Mouse (Mus musculus): Measurements from ENCODE around the gene Tspear. TPM values are rescaled to one million over a fixed set of nuclear protein-coding genes. Genes with fewer than 3 reads are reported as not detected.
"Not testable (repeated sequence)": the region's sequence is repeated elsewhere in the genome, so short reads cannot be mapped to it uniquely, and the experiment has no call there.

Gene Tspear
- total RNA-seq, 2 experiments from 2014 or later, result 0.16 to 0.23 TPM

DNA sequence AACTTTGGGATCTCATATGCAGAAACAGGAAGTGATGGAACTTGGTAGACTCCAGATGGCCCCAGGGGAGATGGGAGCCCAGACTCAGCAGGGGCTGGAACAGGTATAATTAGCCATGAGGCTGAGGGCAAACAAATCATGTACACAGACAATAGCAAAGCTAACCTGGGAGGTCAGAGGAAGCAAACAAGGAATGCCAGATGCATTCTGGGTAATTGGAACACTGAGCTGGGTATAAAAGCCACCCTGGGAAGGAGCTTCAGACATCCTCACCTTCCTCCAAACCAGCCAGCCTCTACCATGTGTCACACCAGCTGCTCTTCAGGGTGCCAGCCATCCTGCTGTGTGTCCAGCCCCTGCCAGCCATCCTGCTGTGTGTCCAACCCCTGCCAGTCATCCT is 24.8 kb downstream of the Tspear start, which contains the start of gene Gm10024:
TSS of gene Gm10024 (plus strand) at position 301 of the 400 bp plus-strand sequence.
- DNase-seq, result not testable (repeated sequence)

- DNase-seq, result no peak
Measured at GRCm38 (mm10) chr10:77713734-77714133, 27.4 kb downstream of the Tspear start.

DNA sequence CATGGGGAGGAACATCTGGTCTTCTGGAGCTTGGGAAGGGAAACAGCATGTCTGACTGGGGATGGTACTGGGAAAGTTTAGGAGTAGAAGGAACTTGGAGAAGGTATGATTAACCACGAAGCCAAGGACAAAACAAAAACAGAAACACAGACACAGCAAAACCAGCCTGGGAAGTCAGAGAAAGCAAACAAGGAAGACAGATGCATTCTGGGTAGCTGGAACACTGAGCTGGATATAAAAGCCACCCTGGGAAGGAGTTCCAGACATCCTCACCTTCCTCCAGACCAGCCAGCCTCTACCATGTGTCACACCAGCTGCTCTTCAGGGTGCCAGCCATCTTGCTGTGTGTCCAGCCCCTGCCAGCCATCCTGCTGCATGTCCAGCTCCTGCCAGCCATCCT is 29.1 kb downstream of the Tspear start, which contains the start of gene Gm10142:
TSS of gene Gm10142 (plus strand) at position 301 of the 400 bp plus-strand sequence.
- DNase-seq, result no peak

DNA sequence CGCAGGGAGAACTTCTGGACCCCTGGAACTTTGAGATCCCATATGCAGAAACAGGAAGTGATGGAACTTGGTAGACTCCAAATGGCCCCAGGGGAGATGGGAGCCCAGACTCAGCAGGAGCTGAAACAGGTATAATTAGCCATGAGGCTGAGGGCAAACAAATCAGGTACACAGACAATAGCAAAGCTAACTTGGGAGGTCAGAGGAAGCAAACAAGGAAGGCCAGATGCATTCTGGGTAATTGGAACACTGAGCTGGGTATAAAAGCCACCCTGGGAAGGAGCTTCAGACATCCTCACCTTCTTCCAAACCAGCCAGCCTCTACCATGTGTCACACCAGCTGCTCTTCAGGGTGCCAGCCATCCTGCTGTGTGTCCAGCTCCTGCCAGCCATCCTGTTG is 33.9 kb downstream of the Tspear start, which contains the start of gene Krtap12-1:
TSS of gene Krtap12-1 (plus strand) at position 301 of the 400 bp plus-strand sequence.
- not testable (repeated sequence) for DNase-seq

DNA sequence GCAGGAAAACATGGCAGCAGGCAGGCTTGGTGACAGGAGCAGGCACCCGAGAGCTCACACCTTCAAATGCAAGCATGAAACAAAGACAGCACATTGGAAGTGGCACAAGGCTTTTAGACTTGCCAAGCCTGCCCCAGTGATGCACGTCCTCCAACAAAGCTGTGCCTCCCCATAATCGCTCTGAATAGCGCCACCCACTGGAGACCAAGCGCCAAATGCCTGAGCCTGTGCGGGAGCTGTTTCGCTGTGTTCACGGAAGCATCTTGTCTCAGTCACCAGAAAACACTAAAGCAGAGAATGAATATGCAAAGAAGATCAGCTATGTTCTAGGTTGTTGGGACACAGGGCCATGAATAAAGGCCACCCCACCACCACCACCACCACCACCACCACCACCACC is 38.5 kb downstream of the Tspear start:
- no peak for DNase-seq

DNA sequence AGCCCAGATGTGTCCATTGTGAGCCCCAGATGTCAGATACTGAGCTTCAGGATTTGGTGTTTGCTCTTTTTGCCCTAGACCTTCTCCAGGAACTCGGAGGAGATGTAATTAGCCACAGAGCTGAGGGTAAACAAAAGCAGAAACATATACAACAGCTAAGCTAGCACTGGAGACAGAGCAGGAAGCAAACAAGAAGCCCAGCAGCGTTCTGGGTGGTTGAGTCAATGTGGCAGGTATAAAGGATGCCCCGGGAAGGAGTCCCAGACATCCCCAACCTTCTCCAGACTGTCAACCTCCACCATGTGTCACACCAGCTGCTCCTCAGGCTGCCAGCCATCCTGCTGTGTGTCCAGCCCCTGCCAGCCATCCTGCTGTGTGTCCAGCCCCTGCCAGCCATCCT is 39.8 kb downstream of the Tspear start, which contains the start of gene Gm10100:
TSS of gene Gm10100 (plus strand) at position 301 of the 400 bp plus-strand sequence.
- no peak for DNase-seq

DNA sequence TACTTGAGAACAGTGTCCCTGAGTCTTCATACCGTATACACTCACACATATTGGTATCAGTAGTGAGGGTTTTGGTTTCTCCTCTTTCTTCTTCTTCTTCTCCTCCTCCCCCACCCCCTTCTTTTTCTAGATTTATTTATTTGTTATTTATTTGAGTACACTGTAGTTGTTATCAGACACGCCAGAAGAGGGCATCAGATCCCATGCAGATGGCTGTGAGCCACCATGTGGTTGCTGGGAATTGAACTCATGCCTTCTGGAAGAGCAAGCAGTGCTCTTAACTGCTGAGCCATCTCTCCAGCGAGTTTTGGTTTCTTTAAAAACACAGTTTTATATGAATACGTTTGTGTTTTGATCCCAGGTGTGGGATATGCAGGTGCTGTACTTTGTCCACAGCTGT is 41.9 kb downstream of the Tspear start:
- DNase-seq, result no peak

GRCm38 (mm10) chr10:77729241-77729640 is 42.9 kb downstream of the Tspear start:
- DNase-seq, result peak; percentile 12 to 43

- DNase-seq, result no peak
Measured at GRCm38 (mm10) chr10:77735928-77736327, 49.6 kb downstream of the Tspear start.

GRCm38 (mm10) chr10:77738929-77739328 is 52.6 kb downstream of the Tspear start:
- DNase-seq, result no peak

GRCm38 (mm10) chr10:77741924-77742688 is 55.7 kb downstream of the Tspear start, which contains the start of gene Gm18596:
TSS of gene Gm18596 (minus strand) at chr10:77742638.
- DNase-seq, result not testable (repeated sequence)

DNA sequence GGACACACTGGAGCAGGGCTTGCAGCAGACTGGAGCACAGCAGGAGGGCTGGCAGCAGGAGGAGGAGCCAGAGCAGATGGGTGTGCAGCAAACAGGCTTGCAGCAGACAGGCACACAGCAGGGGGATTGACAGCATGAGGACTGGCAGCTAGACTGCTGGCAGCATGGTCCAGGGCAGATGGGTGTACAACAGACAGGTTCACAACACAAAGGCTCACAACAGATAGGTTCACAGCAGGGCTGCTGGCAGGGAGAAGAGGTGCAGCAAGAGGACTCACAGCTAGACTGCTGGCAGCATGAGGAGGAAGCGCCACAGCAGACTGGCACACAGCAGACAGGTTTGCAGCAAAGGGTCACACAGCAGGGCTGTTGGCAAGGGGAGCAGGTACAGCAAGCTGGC is 64.3 kb downstream of the Tspear start:
- not testable (repeated sequence) for DNase-seq

GRCm38 (mm10) chr10:77751254-77751653 is 64.9 kb downstream of the Tspear start, which contains the start of gene Gm9736:
TSS of gene Gm9736 (minus strand) at chr10:77751354.
- not testable (repeated sequence) for DNase-seq

- not testable (repeated sequence) for DNase-seq
Measured at GRCm38 (mm10) chr10:77752312-77752711, 65.9 kb downstream of the Tspear start.

GRCm38 (mm10) chr10:77753448-77753847 is 67.1 kb downstream of the Tspear start:
- DNase-seq, result no peak

GRCm38 (mm10) chr10:77759582-77759981 is 73.2 kb downstream of the Tspear start, which contains the start of gene Gm3233:
TSS of gene Gm3233 (minus strand) at chr10:77759682.
- DNase-seq, result not testable (repeated sequence)

DNA sequence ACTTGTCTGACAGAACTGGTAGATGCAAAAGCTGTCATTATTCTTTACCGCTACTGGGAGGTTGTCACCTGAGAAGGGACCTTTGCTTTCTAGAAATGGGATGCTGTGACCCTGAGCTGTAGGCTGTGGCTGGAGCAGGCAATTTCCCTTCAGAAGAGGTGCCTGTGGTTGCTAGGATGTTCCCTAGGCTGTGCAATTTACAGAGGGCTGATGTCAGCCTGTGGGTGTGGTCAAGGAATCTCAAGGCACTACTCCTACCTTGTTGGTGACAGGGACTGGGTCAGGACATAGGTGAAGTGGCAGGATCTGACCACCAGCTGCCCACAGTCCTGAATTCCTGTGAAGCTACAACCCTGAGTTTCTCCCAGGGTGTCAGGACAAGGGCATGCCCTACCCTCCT is 83.4 kb downstream of the Tspear start:
- no peak for DNase-seq

- DNase-seq, result not testable (repeated sequence)
Measured at GRCm38 (mm10) chr10:77771225-77771624, 84.9 kb downstream of the Tspear start, which contains the start of gene Gm3238. TSS of gene Gm3238 (minus strand) at chr10:77771325.

DNA sequence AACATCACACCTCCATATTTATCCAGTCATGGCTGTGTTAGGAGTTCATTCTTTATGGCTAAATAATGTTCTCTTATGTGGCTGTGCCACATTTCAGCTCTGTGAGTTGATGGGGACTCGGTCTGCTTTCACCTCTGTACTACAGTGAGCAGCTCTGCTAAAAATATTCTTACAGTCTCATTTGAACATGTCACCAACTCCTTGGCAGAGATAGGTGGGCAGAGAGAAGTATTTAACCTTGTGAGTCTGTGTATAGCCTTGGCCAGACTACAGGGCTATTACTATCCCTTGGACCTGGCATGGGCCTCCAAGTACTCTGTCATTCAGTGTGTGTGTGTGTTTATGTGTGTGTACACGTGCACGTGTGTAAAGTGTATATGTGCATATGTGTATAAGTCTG is 85.8 kb downstream of the Tspear start:
- DNase-seq, result not testable (repeated sequence)

DNA sequence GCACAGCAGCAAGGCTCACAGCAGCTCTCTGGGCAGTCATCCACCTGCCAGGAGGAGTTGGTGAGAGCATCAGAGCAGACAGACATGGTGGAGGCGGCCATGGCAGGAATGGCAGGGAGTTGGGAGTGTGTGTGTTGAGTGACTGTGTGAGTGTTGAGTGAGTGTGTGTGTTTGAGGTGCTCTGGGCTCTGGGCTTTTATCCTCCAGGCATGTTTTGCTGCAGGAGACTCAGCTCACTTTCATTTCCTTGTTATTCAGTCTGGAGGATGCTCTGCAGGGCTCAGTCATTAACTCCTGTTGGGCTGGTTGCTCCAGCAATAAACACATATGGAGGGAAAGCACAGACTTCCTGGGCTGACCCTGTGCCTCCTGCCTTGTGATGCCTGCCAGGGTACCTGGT is 90.5 kb downstream of the Tspear start, which contains the start of gene Gm7138:
TSS of gene Gm7138 (minus strand) at position 101 of the 400 bp plus-strand sequence.
- DNase-seq, result not testable (repeated sequence)

DNA sequence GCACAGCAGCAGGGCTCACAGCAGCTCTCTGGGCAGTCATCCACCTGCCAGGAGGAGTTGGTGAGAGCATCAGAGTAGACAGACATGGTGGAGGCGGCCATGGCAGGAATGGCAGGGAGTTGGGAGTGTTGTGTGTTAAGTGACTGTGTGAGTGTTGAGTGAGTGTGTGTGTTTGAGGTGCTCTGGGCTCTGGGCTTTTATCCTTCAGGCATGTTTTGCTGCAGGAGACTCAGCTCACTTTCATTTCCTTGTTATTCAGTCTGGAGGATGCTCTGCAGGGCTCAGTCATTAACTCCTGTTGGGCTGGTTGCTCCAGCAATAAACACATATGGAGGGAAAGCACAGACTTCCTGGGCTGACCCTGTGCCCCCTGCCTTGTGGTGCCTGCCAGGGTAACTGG is 96.1 kb downstream of the Tspear start, which contains the start of gene Gm3250:
TSS of gene Gm3250 (minus strand) at position 101 of the 400 bp plus-strand sequence.
- DNase-seq, result not testable (repeated sequence)

- DNase-seq, result not testable (repeated sequence)
Measured at GRCm38 (mm10) chr10:77783396-77783795, 97.0 kb downstream of the Tspear start.

GRCm38 (mm10) chr10:77787876-77788275 is 101.5 kb downstream of the Tspear start, which contains the start of gene Gm7137:
TSS of gene Gm7137 (minus strand) at chr10:77788200.
- DNase-seq, result not testable (repeated sequence)
